Mouse (Mus musculus) ES-Bruce4 (cell line): ENCODE results near the gene Baiap2.

ENCODE experiments used
- CTCF ChIP-seq: IDR thresholded peaks from one replicate; pipeline ENCODE4 v1.8.1; 2011; ENCODE audit warnings: low read depth, low read length
- EP300 ChIP-seq: IDR thresholded peaks from 2 replicates; pipeline ENCODE4 v1.6.1; 2011; ENCODE audit warnings: low read depth, low read length; ENCODE audit not compliant: insufficient read depth
- POLR2A ChIP-seq: IDR thresholded peaks from one replicate; pipeline ENCODE4 v1.8.1; 2011; ENCODE audit warnings: low read length; ENCODE audit not compliant: insufficient read depth

DNA sequence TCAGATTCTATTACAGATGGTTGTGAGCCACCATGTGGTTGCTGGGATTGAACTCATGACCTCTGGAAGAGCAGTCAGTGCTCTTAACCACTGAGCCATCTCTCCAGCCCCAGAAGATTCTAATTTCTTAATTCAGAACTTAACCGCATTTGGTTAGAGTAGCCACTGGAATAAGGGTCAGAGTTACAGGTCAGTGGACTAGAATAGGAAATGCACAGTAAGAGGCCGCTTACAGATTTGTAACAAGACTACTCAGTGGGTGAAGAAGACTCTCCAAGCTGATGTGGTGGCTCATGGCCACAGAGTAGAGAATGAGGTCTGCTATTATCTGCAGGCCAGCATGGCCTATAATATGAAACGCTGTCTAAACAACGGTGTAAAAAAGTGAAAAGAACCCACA, 39.7 kb upstream of the Baiap2 start:
- no peak for TF ChIP-seq CTCF
- no peak for TF ChIP-seq EP300
- no peak for TF ChIP-seq POLR2A
